Mouse (Mus musculus): ENCODE data around the gene Phf21a. TPM values are rescaled to one million over a fixed set of nuclear protein-coding genes. Genes with fewer than 3 reads are reported as not detected.

Gene Phf21a
- 145 TPM for total RNA-seq (2023)

DNA sequence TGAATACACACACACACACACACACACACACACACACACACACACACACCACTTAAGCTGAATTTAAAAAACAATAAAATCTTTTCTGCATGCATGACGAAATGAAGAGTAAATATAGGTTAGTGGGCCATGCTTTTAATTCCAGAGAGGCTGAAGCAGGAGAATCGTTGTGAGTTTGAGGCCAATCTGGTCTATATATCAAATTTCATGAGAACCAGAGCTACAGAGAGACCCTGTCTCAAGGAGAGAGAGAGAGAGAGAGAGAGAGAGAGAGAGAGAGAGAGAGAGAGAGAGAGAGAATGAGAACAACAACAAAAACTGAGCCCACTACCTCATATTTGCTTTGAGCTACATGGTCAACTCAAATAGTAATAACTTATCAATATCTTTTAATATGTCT lies at the start of gene Phf21a:
Gene Phf21a, plus strand, starts transcription at position 301 of the 400 bp plus-strand sequence.

DNA sequence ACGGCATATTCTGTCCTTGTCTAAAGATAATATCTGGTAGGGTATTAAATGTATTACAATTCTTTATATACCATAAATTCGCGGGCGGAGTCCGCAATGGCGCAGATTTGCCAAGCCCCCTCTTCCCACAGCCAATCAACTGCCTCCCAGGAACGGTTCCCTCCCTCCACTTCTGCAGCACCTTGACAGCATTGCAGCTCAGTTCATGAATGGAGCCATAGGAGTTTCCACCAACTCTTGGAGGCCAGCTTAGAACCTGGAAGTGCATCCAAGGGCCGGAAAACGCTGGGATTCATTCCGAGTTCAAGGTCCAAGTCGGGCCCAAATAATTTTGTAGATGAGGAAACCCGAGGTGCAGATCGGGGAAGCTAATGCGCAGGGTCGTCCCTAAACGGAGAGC lies 281.6 kb downstream of the Phf21a start, which contains the start of the genes Pex16 and Large2:
Gene Pex16, plus strand, starts transcription at position 163 of the 400 bp plus-strand sequence.
Gene Large2, minus strand, starts transcription at position 356 of the 400 bp plus-strand sequence.

DNA sequence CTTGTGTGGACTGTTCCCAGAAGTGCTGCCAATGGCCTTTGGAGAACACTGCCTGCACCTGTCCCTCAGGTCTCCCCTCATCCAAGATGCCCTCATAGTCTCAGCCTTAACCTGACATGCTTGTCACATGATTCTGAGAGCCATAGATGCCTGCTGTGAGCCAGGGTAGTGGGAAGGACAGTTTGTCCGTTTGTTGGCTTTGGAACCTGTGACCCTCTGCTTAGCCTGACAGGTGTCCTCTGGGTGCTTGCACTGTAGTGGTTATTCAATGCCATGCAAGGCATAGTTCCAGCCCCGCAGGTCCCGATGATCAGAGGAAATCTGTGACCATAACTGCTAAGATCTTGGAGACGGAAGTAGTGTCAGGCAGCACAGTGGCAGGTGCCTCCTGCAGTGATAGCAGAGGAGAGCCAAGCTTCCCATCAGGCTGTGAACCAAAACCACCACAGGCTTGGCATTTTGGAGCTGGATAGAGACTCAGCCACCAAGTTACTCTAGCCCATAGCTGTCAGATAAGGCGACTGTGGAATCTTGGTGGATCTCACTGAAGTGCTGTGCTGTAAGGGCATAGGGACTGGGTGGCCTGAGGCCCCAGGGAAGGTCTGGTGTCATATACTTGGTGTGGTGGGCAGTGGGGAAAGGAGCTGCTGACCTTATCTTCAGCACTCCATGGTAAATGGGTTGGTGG lies 289.1 kb downstream of the Phf21a start, which contains the start of gene 1700029I15Rik:
Gene 1700029I15Rik, plus strand, starts transcription at position 638 of the 688 bp plus-strand sequence.

GRCm38 (mm10) chr2:92401091-92401561 lies 308.2 kb downstream of the Phf21a start, which contains the start of gene Mapk8ip1:
TSS of gene Mapk8ip1 (minus strand) at chr2:92401263.

Other genes with a start within 250 kb of the Phf21a start
- 1.6 TPM for gene Chrm4, start 165.9 kb upstream of the Phf21a start, total RNA-seq (2023)
- gene Mdk, start 160.8 kb upstream of the Phf21a start, total RNA-seq (2023), result 7.3 TPM
- 0.59 TPM for gene Gm9821, start 147.4 kb upstream of the Phf21a start, total RNA-seq (2023)
- 407 TPM for gene Dgkz, start 117.3 kb upstream of the Phf21a start, total RNA-seq (2023)
- 0.65 TPM for gene Creb3l1, start 68.6 kb upstream of the Phf21a start, total RNA-seq (2023)